Mouse (Mus musculus): ENCODE measurements around the gene Vmn2r6. TPM values are rescaled to one million over a fixed set of nuclear protein-coding genes. Genes with fewer than 3 reads are reported as not detected.

The Vmn2r6 gene
- polyA plus RNA-seq (2017; shearing (Covaris generic)), result not detected

GRCm38 (mm10) chr3:64565730-64566129 is at the start of gene Vmn2r6:
Vmn2r6 (minus strand) TSS chr3:64565830.

GRCm38 (mm10) chr3:64509742-64510141 is 55.9 kb downstream of the Vmn2r6 start, which contains the start of gene Vmn2r5:
Vmn2r5 (minus strand) TSS chr3:64509842.

Other genes starting within 250 kb of the Vmn2r6 start
- gene Vmn2r4, start 150.5 kb downstream of the Vmn2r6 start, polyA plus RNA-seq (2017; shearing (Covaris generic)), result not detected
- gene Vmn2r5, start 56.0 kb downstream of the Vmn2r6 start, polyA plus RNA-seq (2017; shearing (Covaris generic)), result not detected